Mouse (Mus musculus) B cell, adult (primary cell): ENCODE results near the gene Kcne3. TPM values are rescaled to one million over a fixed set of nuclear protein-coding genes. Genes with fewer than 3 reads are reported as not detected.

Source experiments
- total RNA-seq: library from RNA; stranded (reverse); gene quantifications from 4 replicates; pipeline ENCODE4 v1.2.4, GENCODE M21; 2023; ENCODE audit not compliant: inconsistent age

Kcne3 gene
- total RNA-seq, result not detected in 4 replicates

GRCm38 (mm10) chr7:100176269-100176668 lies at the start of gene Kcne3:
Gene Kcne3 (plus strand): TSS chr7:100176502.

GRCm38 (mm10) chr7:100159105-100159841 lies 17.0 kb upstream of the Kcne3 start, which contains the start of gene Lipt2:
Gene Lipt2 (plus strand): TSS chr7:100159277.

GRCm38 (mm10) chr7:100227158-100227875 lies 51.0 kb downstream of the Kcne3 start, which contains the start of gene Pgm2l1:
Gene Pgm2l1 (plus strand): TSS chr7:100227394.

Other genes with a start within 250 kb of the Kcne3 start
- 26.5 to 32.0 TPM (median 28.6 TPM) in 4 replicates for gene Rnf169, start 196.1 kb upstream of the Kcne3 start, total RNA-seq
- not detected in 4 replicates for gene Chrdl2, start 170.3 kb upstream of the Kcne3 start, total RNA-seq
- 61.8 to 67.8 TPM (median 66.2 TPM) in 4 replicates for gene Pold3, start 54.9 kb upstream of the Kcne3 start, total RNA-seq
- gene Lipt2, start 17.2 kb upstream of the Kcne3 start, total RNA-seq, result 0.51 to 1.7 TPM (median 0.95 TPM) in 4 replicates
- gene Pgm2l1, start 50.9 kb downstream of the Kcne3 start, total RNA-seq, result 16.4 to 19.8 TPM (median 17.5 TPM) in 4 replicates
- 0.39 TPM in 1 of 4 replicates, not detected in the others for gene P4ha3, start 109.0 kb downstream of the Kcne3 start, total RNA-seq
- gene C2cd3, start 195.7 kb downstream of the Kcne3 start, total RNA-seq, result 67.3 to 80.2 TPM (median 75.1 TPM) in 4 replicates
- 32.1 to 36.4 TPM (median 34.5 TPM) in 4 replicates for gene Ppme1, start 195.8 kb downstream of the Kcne3 start, total RNA-seq